Mouse (Mus musculus) heart, embryonic 10.5 days (tissue): ENCODE results near the gene Cdc42bpa. TPM values are rescaled to one million over a fixed set of nuclear protein-coding genes. Genes with fewer than 3 reads are reported as not detected.

Experiments used
- DNase-seq: peaks from one replicate; pipeline ENCODE4 v3.0.0-alpha.2; 2017; ENCODE audit warnings: low spot score
- H3K27ac ChIP-seq: fragments of 300-500 bp; sonication (generic); 2 replicates; pipeline ENCODE4 v1.5.1; 2016; ENCODE audit warnings: mild to moderate bottlenecking
- H3K27me3 ChIP-seq: fragments of 300-500 bp; sonication (generic); 2 replicates; pipeline ENCODE4 v1.6.1; 2016; ENCODE audit warnings: mild to moderate bottlenecking; ENCODE audit not compliant: poor library complexity, insufficient read depth, severe bottlenecking
- H3K36me3 ChIP-seq: fragments of 300-500 bp; sonication (generic); 2 replicates; pipeline ENCODE4 v1.6.1; 2016; ENCODE audit warnings: mild to moderate bottlenecking, moderate library complexity
- H3K4me1 ChIP-seq: fragments of 300-500 bp; sonication (generic); 2 replicates; pipeline ENCODE4 v1.6.1; 2016; ENCODE audit warnings: mild to moderate bottlenecking
- H3K4me3 ChIP-seq: fragments of 300-500 bp; sonication (generic); 2 replicates; pipeline ENCODE4 v1.5.1; 2016; ENCODE audit warnings: mild to moderate bottlenecking, moderate library complexity
- H3K9me3 ChIP-seq: fragments of 300-500 bp; sonication (generic); 2 replicates; pipeline ENCODE4 v1.6.1; 2016; ENCODE audit warnings: mild to moderate bottlenecking, moderate library complexity
- WGBS: fragments of 180-500 bp; shearing (Covaris S2); methylation state at CpG from one replicate; pipeline ENCODE4 v1.1.7; 2016; 5-methylcytosine and 5-hydroxymethylcytosine counted together
- polyA plus RNA-seq: library from polyadenylated mRNA; unstranded; fragments of >200 nt; fragmentation: Nextera tagmentation; extraction: Ambion mirVana; gene quantifications from 2 replicates; pipeline ENCODE4 v1.2.1, GENCODE M21; 2016

Cdc42bpa gene
- polyA plus RNA-seq, 1 experiment from 2014 or later = 14.8 TPM

DNA sequence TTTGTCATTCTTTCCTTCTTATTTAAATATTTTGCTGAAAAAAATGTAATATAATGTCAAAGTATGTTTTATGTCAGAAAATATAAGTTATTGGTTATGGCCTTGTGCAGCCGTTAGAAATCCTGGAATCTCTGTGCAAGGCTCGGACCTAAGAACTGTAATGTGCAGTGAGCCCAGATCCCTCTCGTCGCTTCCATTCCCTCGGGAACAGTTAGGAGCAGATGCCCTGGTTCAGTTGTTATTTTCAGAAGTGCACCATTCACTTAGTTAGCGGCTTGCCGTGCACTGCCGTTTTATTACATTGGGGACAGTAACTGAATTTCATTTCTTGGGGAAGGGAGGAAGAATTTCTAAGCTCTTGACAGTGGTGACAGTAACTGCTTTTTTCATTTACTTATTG lies 158.0 kb downstream of the Cdc42bpa start:
- Histone ChIP-seq H3K27me3 (no peaks in the 10 kb centered on the region), H3K9me3 (no peaks in the 10 kb centered on the region), H3K27ac (no peak overlapping the region), H3K4me1 (no peaks in the 10 kb centered on the region), H3K36me3 (peaks cover 16% of the 10 kb centered on the region; the same call in 1 of the 2 replicates), H3K4me3 (no peak overlapping the region)
- 89% methylated on average over 8 of the region's 8 CpGs for WGBS
- no peak for DNase-seq

DNA sequence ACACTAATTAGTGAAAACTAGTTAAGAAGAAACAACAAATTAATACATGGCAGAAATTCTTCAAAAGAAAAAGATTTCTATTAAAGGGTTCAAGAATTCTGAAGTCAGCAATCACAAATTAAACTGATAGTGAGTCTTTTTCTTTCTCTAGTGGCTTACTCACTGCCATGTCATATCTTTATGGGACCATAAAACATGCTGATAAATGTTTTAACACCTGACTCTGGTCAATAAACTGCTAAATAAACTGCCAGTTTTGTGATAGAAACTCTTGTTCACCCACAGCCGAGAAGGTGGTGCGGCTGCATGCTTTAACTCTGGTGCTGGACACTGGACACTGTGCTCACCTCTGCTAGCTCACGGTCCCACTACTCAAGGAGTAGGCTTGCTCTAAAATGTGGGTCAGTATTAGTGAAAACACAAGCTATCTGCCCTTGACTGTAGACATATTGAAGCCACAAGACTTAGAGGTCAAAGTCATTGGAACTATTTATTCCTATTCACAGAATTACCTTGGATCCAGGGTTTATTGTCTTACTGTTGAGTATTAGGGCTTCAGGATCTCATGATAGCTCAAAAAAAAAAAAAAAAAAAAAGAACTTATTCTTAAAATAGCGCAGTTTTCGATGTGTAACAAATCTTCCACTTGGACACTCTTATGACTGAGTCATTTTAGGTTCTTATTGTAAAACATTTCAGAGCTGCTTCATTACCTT lies 168.0 kb downstream of the Cdc42bpa start:
- DNase-seq = no peak
- no peaks in the 10 kb centered on the region for H3K9me3 ChIP-seq
- 93% methylated on average over 5 of the region's 5 CpGs for WGBS
- H3K4me1 ChIP-seq = no peaks in the 10 kb centered on the region
- no peak overlapping the region for H3K4me3 ChIP-seq
- peaks cover 10% of the 10 kb centered on the region for H3K36me3 ChIP-seq
- no peaks in the 10 kb centered on the region for H3K27me3 ChIP-seq
- H3K27ac ChIP-seq = no peak overlapping the region

DNA sequence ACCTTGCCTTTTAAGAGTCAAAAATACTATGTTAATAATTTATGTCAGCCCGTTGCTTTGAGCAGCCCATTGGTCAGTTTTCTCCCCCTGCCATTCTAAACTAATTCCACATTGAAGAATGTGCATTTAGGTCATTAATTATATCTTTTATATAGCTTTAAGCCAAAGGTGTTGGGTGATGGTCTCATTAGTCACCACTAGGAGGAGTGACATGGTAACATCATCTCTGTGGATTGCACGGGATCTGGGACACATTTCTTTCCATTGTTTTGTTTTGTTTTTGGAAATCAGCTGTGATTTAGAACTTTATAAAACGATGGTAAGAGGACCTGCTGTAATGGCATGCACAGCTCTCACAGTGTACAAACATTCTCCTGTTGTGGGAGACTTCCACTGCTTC lies 171.1 kb downstream of the Cdc42bpa start:
- Histone ChIP-seq H3K27ac (no peak overlapping the region), H3K4me1 (no peaks in the 10 kb centered on the region), H3K36me3 (peaks cover 11% of the 10 kb centered on the region), H3K4me3 (no peak overlapping the region), H3K9me3 (no peaks in the 10 kb centered on the region), H3K27me3 (no peaks in the 10 kb centered on the region)
- 62% methylated on average over 3 of the region's 3 CpGs for WGBS
- no peak for DNase-seq

DNA sequence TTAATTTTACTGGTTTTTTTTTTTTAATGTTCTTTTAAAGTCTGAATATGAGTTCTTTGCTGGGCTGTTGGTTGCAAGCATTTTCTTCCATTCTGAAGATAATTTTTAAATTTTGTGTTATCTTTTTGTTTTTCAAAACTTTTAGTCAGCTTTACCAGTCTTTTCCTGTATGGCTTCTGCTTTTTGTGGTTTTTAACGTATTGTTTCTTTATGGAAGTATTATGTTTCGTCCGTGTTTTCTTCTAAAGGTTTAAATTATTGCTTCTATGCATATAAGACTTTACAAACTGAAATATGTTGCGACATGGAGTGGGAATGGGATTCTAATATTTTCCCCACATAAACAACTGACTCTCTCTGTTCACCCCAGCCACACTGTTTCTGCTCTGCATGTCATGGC lies 171.9 kb downstream of the Cdc42bpa start:
- H3K27ac ChIP-seq = no peak overlapping the region
- H3K4me1 ChIP-seq = no peaks in the 10 kb centered on the region
- H3K4me3 ChIP-seq = no peak overlapping the region
- DNase-seq = no peak
- WGBS = 95% methylated on average over 4 of the region's 4 CpGs
- peaks cover 19% of the 10 kb centered on the region for H3K36me3 ChIP-seq
- no peaks in the 10 kb centered on the region for H3K27me3 ChIP-seq
- no peaks in the 10 kb centered on the region for H3K9me3 ChIP-seq

DNA sequence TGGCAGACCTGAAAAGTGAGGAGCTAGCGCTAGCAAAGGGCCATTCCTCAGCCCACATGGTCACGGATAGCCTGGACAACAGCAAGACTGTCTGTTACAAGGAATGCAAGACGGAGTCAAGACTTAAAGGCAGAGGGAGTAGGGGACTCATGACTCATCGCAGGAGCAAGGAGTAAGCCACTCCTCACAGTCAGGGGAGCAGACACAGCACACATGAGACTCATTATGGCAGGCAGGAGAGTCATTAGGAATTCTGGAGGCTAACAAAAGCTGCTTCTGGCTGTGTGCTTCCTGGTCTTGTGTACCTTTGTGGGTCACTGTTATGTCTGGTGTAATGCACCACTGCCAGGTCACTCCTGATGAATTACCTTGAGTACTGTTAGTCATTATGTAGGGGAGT lies 178.9 kb downstream of the Cdc42bpa start:
- peaks cover 40% of the 10 kb centered on the region for H3K36me3 ChIP-seq
- no peaks in the 10 kb centered on the region for H3K9me3 ChIP-seq
- H3K4me3 ChIP-seq = no peak overlapping the region
- 87% methylated on average over 4 of the region's 4 CpGs for WGBS
- no peak overlapping the region for H3K27ac ChIP-seq
- DNase-seq = no peak
- H3K27me3 ChIP-seq = no peaks in the 10 kb centered on the region
- H3K4me1 ChIP-seq = no peaks in the 10 kb centered on the region

DNA sequence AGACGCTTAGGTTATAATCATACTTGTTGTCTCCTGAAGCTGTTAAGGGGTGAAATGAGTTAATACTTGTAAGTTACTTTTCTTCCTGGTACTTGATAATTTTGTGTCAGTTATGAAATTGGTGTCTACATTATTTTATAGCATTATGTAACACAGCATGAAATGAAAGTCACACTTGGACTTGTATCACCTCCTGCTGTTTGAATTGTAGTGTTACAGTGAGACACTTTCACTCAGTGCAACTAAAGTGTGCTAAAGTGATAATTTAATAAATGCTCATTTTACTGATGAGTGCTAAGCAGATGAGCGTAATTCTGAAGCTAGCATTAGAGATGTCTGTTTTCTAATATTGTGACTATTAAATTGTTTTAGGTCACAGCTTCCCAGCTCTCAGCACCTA lies 180.7 kb downstream of the Cdc42bpa start:
- no peak for DNase-seq
- no peaks in the 10 kb centered on the region for H3K27me3 ChIP-seq
- peaks cover 46% of the 10 kb centered on the region for H3K36me3 ChIP-seq
- H3K9me3 ChIP-seq = no peaks in the 10 kb centered on the region
- H3K4me3 ChIP-seq = no peak overlapping the region
- H3K27ac ChIP-seq = no peak overlapping the region
- 91% methylated on average over 2 of the region's 2 CpGs for WGBS
- no peaks in the 10 kb centered on the region for H3K4me1 ChIP-seq

DNA sequence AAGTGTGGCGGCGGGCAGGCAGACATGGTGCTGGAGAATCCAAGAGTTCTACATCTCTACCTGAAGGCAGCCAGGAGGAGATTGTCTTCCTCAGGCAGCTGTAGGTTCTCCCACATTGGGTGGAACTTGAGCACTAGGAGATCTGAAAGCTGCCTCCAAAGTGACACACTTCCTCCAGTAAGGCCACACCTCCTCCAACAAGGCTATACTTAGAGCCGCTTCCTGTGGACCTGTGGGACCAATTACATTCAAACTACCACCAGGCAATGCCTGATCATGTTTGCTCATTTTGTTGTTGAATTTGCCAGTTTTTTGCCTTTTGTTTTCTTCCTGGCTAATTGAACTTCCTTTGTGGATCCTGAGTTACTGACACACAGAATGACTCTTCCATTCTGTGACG lies 187.8 kb downstream of the Cdc42bpa start:
- H3K4me3 ChIP-seq = no peak overlapping the region
- peaks cover 36% of the 10 kb centered on the region for H3K36me3 ChIP-seq
- 71% methylated on average over 4 of the region's 4 CpGs for WGBS
- H3K4me1 ChIP-seq = peaks cover 2% of the 10 kb centered on the region; the same call in 1 of the 2 replicates
- H3K27ac ChIP-seq = peak overlapping the region; percentile 52
- DNase-seq = no peak
- no peaks in the 10 kb centered on the region for H3K9me3 ChIP-seq
- H3K27me3 ChIP-seq = no peaks in the 10 kb centered on the region

DNA sequence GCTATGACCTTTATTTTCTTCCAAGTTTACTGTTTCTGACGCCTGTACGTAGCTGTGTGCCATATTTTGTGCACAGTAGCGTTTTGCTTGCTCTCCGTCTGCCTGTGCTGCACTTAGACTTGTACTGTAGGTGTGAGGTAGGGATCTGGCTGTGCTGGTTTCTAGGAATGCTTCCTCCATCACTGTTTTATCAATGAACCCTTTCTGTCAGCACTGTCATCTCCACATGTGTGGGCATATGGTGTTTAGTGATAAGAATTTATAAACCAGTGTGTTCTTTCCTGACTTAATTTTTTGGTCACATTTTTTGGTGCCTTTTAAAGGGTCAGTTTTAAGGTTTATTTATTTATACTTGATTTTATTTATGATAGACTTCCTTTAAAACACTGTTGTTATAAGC lies 188.3 kb downstream of the Cdc42bpa start:
- no peak for DNase-seq
- whole genome bisulfite sequencing = 78% methylated on average over 4 of the region's 4 CpGs
- Histone ChIP-seq H3K36me3 (peaks cover 32% of the 10 kb centered on the region), H3K27ac (peak overlapping the region; percentile 52; the same call in 1 of the 2 replicates), H3K4me1 (peaks cover 2% of the 10 kb centered on the region; the same call in 1 of the 2 replicates), H3K27me3 (no peaks in the 10 kb centered on the region), H3K9me3 (no peaks in the 10 kb centered on the region), H3K4me3 (no peak overlapping the region)

DNA sequence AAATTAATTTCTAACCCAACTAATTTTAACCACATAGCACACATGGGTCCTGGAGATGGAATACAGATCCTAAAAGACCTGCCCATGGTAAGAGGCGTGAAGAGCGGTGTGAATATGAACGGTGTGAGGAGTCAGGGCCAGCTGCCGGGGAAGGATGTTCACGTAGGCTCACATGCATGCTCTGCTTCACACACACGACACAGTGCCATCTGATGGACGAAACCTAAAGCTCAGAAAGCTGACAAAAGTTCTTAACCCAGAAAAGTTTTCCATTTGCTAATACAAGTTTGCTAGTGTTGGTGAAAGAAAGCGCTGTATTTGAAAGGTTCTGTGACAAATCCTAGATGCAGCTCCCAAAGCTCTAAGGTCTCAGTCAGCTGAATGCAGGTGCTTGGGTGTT lies 190.9 kb downstream of the Cdc42bpa start:
- H3K9me3 ChIP-seq = no peaks in the 10 kb centered on the region
- H3K27me3 ChIP-seq = no peaks in the 10 kb centered on the region
- H3K4me3 ChIP-seq = no peak overlapping the region
- no peak for DNase-seq
- H3K27ac ChIP-seq = no peak overlapping the region
- peaks cover 23% of the 10 kb centered on the region; the same call in 1 of the 2 replicates for H3K36me3 ChIP-seq
- WGBS = 87% methylated on average over 8 of the region's 8 CpGs
- H3K4me1 ChIP-seq = peaks cover 2% of the 10 kb centered on the region

DNA sequence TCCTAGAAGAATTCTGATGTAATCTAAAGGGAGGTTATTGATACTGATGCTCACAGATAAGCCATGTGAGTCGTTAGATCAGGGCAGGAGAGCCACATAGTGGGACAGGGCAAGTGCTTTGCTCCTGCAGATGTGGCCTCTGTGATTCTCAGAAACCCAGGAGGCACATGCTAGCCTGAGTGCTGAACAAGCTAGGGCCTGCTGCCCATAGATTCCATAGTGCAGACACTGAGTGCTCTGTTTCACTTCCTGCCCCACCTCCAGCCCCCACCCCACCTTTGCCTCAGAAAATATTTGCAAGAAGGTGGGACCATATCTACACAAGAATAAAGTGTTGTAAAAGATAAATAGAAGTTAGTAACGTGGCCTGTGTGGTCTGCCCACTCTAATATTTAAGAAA lies 198.4 kb downstream of the Cdc42bpa start:
- WGBS = 68% methylated on average over 2 of the region's 2 CpGs
- Histone ChIP-seq H3K4me3 (no peak overlapping the region), H3K27me3 (no peaks in the 10 kb centered on the region), H3K9me3 (no peaks in the 10 kb centered on the region), H3K4me1 (no peaks in the 10 kb centered on the region; the same call in 1 of the 2 replicates), H3K36me3 (peaks cover 27% of the 10 kb centered on the region), H3K27ac (no peak overlapping the region)
- DNase-seq = peak; percentile 25

DNA sequence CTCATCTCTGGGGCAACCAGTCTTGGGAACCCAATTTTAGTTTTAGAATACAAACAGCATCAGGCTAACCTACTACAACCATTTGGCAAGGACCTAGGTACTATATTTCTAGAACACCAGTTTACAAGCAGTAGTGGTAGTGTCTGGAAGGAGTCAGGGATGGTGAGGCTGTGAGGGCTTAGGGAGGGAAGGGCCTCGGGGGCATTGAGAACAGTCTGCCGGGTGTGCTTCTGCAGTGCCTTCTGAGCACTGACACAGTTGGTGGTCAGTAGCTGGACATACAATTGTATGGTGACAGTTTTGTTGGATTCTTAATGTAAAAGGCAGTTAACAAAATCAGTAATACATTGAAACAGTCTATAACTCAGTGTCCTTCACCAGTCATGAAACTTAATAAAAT lies 200.3 kb downstream of the Cdc42bpa start:
- Histone ChIP-seq H3K27ac (no peak overlapping the region), H3K27me3 (no peaks in the 10 kb centered on the region), H3K36me3 (peaks cover 29% of the 10 kb centered on the region), H3K4me1 (no peaks in the 10 kb centered on the region; the same call in 1 of the 2 replicates), H3K9me3 (no peaks in the 10 kb centered on the region), H3K4me3 (no peak overlapping the region)
- WGBS = 84% methylated on average over 2 of the region's 2 CpGs
- DNase-seq = peak; percentile 67

DNA sequence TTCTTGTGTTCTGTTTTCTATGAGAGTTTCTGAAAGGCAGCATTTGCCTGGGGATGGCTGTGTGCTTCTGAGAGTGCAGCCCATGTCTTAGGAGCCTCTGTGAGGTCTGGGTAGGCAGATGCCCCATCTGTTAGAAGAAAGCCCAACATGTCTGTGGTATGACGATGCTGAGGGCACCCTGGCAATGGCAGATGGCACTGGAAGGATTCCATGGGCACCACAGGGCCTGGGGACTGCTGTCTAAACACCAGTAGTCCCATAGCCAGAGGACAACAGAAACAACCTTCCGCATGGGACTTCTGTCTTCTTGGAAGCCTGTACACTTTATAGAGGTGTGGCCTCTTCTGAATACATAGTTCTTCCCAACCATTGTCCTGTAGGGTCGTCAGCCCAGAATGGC lies 200.9 kb downstream of the Cdc42bpa start:
- DNase-seq = no peak
- Histone ChIP-seq H3K4me1 (no peaks in the 10 kb centered on the region), H3K27ac (no peak overlapping the region), H3K36me3 (peaks cover 33% of the 10 kb centered on the region), H3K9me3 (no peaks in the 10 kb centered on the region), H3K27me3 (no peaks in the 10 kb centered on the region), H3K4me3 (no peak overlapping the region)
- 83% methylated on average over 3 of the region's 3 CpGs for WGBS

DNA sequence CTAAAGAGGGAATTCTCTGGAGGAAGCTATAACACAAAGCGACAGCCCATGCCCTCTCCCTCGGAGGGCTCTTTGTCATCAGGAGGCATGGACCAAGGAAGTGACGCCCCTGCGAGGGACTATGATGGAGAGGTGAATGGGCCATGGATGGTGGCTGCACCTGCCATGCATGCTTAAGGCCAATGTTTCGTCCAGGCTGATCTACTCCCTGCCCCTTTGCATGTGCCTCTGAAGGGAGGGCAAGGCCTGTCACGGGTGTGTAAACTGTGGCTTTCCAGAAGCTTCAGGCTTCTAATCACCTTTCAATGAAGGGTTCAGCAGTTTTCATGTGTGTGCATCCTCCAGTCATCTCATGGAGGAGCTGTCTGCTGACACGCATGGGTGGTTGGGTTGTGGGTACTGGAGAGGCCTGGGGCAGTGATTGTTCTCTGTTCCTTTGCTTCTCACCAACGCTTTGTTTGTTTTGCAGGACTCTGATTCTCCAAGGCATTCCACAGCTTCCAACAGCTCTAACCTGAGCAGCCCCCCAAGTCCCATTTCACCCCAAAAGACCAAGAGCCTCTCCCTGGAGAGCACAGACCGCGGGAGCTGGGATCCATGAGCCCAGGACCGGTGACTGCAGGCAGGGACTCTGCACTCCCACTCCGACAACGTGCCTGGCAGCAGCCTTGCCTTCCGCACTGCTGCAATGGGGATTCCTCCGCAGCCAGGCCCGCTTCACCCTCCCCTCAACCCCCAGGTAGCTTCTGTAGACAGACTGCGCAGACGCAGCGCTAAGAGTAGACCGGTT lies 201.5 kb downstream of the Cdc42bpa start:
- no peak overlapping the region for H3K4me3 ChIP-seq
- no peaks in the 10 kb centered on the region for H3K27me3 ChIP-seq
- peak; percentile 75 for DNase-seq
- no peaks in the 10 kb centered on the region for H3K9me3 ChIP-seq
- 92% methylated on average over 20 of the region's 20 CpGs for WGBS
- H3K36me3 ChIP-seq = peaks cover 39% of the 10 kb centered on the region
- no peaks in the 10 kb centered on the region for H3K4me1 ChIP-seq
- H3K27ac ChIP-seq = no peak overlapping the region
